27 mouse cellular contexts compared by ENCODE assay signal in genomic region chr7:105557671-105558070, GRCm38 (mm10). TPM values are rescaled to one million over a fixed set of nuclear protein-coding genes. Genes with fewer than 3 reads are reported as not detected.
DNase-seq lines count a peak whose midpoint lies in the region; ATAC-seq and TF ChIP-seq lines count a peak whose summit lies in the region.
"Had no signal": no experiment of that assay in that cellular context is flagged by ENCODE, and none has a peak within 500 bp of the region (broad histone marks: within the 10 kb centered on the region; RNA-seq: fewer than 3 reads in every experiment).

No protein-coding gene starts in this region.

- TF ChIP-seq CTCF in left cerebral cortex, adult 2 months (IDR thresholded peaks at IDR 0.05): no peak

- no peak overlapping the region for H3K4me3 ChIP-seq in left cerebral cortex, adult 2 months
- H3K4me3 ChIP-seq: erythroblast, embryonic 14.5 days; gastrocnemius, adult 2 months; hindbrain, embryonic 10.5 days; intestine, embryonic 15.5 days; limb, embryonic 10.5 days; limb, embryonic 15.5 days; stomach, embryonic 15.5 days had no signal

- no peak for ATAC-seq in cerebellum, adult (ENCODE audit: insufficient number of reproducible peaks, low FRiP score, low TSS enrichment)
- ATAC-seq: forebrain, embryonic 16.5 days; hindbrain, postnatal 0 days; intestine, embryonic 15.5 days had no signal

- peak overlapping the region; percentile 38; the same call in 1 of the 2 replicates for H3K27ac ChIP-seq in left cerebral cortex, adult 2 months
- H3K27ac ChIP-seq: gastrocnemius, adult 2 months; hindbrain, embryonic 10.5 days; hindbrain, postnatal 0 days; intestine, embryonic 15.5 days; limb, embryonic 10.5 days; limb, embryonic 15.5 days; liver, embryonic 14.5 days; stomach, embryonic 15.5 days had no signal

- intact Hi-C loops in left cerebral cortex, adult 2 months (cut with DNase I): no loop called here
- intact Hi-C loops in left cerebral cortex, postnatal 4 days (cut with DNase I): loop anchor here (10.0 kb wide), 1 partner anchor 177 kb away; the partner anchor contains the start of genes Ilk and Rrp8

- DNase-seq in cerebellum, adult 8-10 months: peak; percentile 47
- peak in 1 of 2 experiments; percentile 19 for DNase-seq in left cerebral cortex, adult 2 months (ENCODE audit: extremely low spot score in 1 of 2, low spot score in 2 of 2)
- DNase-seq in left cerebral cortex, postnatal 4 days: no peak
- peak; percentile 42 to 57 for DNase-seq in cerebellum, postnatal 10 days
- DNase-seq in embryo, embryonic 9.5 days (ENCODE audit: extremely low spot score): no peak
- DNase-seq: adrenal gland, adult 2 months; B cell, adult 2 months; gastrocnemius, adult 2 months; gastrocnemius, postnatal 36 days; heart, postnatal 14 days; kidney, adult 2 months; kidney, postnatal 36 days; layer of hippocampus, postnatal 36 days; lung, adult 2 months; lung, postnatal 10 days; midbrain, embryonic 14.5 days had no signal

RNA-seq across cellular contexts. Expression of gene Smpd1, which starts 3.5 kb away (rescaled TPM):
- total RNA-seq in left cerebral cortex, adult 2 months (2021): 100 to 1,000 TPM in 1 of 2 experiments, 10 to 100 TPM in 1; 96.9 to 107 TPM
- 10 to 100 TPM; 59.3 to 65.7 TPM for total RNA-seq in left cerebral cortex, postnatal 4 days (2021)

RNA-seq across cellular contexts. Expression of gene Apbb1, which starts 23.8 kb away (rescaled TPM):
- total RNA-seq in left cerebral cortex, adult 2 months (2021): 100 to 1,000 TPM; 440 to 458 TPM
- 100 to 1,000 TPM; 327 to 331 TPM for total RNA-seq in left cerebral cortex, postnatal 4 days (2021)

RNA-seq across cellular contexts. Expression of gene Hpx, which starts 42.3 kb away (rescaled TPM):
- total RNA-seq in left cerebral cortex, adult 2 months (2021): under 1 TPM; 0.30 to 0.68 TPM
- total RNA-seq in left cerebral cortex, postnatal 4 days (2021): under 1 TPM in 1 of 2 experiments, not detected in 1; 0.26 TPM
- total RNA-seq: gastrocnemius, adult 2 months; hindbrain, postnatal 0 days; monocyte, adult 5-6 weeks had no signal

Comparison
In these comparisons a context has a peak if more than half of its experiments do, and no peak if none do; other contexts are left out.
1. DNase-seq: peak in cerebellum, adult 8-10 months (single experiment) and cerebellum, postnatal 10 days (2 of 2); none in left cerebral cortex, postnatal 4 days (single experiment) and embryo, embryonic 9.5 days (single experiment).